Mouse (Mus musculus) adrenal gland, postnatal 25 days (tissue): ENCODE measurements around the gene Ndufa6. TPM values are rescaled to one million over a fixed set of nuclear protein-coding genes. Genes with fewer than 3 reads are reported as not detected.
"Not testable (repeated sequence)": the region's sequence is repeated elsewhere in the genome, so short reads cannot be mapped to it uniquely, and the experiment has no call there.

Experiments
- DNase-seq: peaks from one replicate; pipeline ENCODE4 v3.0.0; 2021; ENCODE audit warnings: mixed read lengths
- total RNA-seq: library from RNA; stranded (reverse); gene quantifications from 2 replicates; pipeline ENCODE4 v1.2.3, GENCODE M21; 2021

The Ndufa6 gene
- total RNA-seq, 1 experiment from 2014 or later: 557 TPM

DNA sequence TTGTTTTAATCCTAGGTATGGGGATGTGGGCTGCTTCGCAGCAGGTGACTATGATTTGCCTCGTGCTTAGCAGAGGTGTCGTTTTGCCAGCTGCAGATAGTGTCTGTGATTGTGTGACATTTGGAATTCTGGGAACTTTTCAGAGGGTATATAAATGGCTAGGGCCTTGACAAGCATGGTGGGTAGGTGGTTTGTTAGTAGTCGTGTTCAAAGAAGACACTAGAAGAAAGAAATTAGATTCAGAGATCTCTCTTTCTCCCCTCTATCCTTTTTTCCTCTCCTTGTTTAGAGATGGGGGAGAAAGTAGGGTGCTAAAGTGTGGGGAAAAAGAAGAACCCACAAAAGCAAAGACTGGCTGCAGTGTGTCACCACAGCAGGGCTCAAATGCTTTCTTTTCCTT is 14.0 kb upstream of the Ndufa6 start:
- DNase-seq: no peak

- not testable (repeated sequence) for DNase-seq
Observed at GRCm38 (mm10) chr15:82364561-82364960, 10.4 kb upstream of the Ndufa6 start.

DNA sequence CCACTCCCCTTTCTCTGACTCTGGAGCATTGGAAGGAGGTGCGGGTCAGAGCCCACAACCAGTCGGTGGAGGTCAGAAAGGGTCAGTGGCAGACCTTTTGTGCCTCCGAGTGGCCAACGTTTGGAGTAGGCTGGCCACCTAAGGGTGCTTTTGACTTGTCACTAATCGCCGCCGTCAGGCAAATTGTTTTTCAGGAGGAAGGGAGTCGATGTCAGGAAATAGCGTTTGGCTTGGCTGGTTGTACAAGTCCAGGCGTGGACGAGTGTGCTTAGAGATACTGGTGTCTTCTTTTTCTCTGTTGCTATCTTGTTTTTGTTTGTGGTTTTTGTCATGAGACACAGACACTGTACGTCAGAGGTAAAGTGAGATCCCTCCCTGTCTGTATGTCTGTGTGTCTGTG is 9.7 kb upstream of the Ndufa6 start:
- not testable (repeated sequence) for DNase-seq

DNA sequence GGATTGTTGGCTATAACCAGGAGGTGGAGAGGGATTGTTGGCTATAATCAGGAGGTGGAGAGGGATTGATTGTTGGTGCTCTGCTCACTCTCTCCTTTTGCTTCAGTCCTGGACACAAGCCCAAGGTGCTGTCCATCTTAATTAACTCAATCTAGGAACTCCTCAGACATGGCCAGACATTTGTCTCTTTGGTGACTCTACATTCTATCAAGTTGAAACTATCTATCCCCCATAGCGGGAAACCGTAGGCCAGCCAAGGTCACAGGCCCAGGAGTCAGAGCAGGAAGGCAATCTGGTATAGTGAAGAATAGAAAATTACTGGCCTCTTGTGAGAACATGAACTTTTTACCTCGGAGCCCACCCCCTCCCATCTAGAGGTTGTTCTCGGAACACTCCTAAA is 8.1 kb upstream of the Ndufa6 start:
- no peak for DNase-seq

GRCm38 (mm10) chr15:82361459-82362018 is 7.4 kb upstream of the Ndufa6 start:
- no peak for DNase-seq

DNA sequence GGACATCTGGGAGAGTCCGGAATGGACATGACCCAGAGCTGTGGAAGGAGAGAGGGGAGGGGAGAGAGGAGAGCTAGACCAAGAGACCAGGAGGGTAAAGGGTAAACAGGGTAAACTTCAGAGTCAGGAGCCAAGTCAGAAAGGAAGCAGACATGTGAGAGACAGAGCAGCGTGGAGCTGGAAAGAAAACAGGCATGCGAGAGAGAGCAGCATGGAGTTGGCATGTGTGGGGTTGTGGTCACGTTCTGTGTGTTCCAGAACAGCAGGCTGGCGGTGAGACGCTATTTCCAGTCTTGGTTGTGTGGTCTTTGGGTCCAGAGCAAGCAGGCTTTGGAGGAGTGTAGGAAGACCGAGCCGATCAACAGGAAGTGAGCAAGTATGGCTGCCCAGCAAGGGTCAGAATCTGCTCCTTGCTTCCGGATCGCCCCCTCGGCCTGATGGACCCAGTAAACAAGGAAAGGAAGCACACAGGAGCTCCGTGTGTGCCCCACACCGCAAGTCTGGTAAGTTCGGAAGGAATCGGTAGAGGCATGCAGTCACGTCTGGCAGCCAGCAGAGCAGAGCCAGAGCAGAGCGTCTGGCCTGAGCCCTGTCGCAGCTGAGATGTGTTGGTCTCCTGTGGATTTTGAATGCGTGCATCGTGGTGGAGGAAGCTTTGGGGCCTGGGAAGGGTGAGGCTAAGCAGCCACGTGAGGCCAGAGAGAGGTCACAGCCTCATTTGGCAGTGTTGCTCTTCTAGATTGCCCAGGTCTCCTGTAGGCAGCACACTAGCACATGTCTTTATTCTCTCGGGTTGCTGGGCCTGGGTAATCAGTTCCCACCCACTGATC is 4.5 kb upstream of the Ndufa6 start:
- no peak for DNase-seq

DNA sequence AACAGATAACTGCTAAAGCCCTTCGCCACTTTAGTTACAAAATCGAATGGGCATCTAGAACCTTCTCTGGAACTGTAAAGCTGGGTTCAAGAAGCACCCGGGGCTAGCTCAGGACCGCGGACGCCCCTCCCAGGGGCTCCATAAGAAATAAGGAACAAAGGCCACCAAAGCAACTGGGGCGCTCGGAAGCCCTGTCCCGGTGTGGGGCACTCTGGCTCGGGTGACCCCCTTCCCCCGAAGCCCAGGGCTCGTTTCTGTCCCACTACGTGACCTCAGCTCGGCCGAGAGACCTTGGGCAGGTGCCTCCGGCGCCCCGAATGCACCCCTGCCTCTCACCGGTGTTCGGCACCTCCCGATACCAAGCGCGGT is 393 bp downstream of the Ndufa6 start:
- DNase-seq: no peak

DNA sequence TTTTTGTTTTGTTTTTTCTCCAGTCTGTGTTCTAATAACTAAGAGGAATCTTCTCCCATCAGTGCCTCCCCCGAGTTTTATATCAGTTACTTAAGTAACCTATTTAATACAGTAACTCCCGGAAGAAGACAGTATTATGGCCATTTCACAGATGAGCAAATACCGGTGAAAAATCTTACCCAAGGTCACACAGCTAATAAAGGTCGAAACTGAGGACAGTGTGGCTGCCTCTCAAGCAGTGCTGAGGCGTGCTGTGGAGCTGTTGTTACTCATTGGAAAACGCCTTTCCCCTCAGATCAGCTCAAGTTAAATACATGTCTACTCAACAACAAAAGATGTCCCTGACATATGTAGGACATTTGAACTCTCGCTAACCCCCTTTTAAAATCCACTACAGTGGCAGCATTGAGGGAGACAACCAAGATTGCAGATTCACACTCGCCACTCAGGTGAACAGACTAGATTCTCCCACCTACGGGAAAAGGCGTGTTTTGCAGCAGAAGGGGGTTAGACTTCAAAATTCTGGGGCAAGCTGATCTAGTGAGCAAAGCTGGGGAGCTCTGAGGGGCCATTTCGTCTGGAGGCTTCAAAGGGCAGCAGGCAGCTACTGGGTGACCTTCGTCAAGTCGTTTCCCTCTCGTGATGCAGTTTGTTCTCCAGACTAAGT is 911 bp downstream of the Ndufa6 start:
- no peak for DNase-seq

DNA sequence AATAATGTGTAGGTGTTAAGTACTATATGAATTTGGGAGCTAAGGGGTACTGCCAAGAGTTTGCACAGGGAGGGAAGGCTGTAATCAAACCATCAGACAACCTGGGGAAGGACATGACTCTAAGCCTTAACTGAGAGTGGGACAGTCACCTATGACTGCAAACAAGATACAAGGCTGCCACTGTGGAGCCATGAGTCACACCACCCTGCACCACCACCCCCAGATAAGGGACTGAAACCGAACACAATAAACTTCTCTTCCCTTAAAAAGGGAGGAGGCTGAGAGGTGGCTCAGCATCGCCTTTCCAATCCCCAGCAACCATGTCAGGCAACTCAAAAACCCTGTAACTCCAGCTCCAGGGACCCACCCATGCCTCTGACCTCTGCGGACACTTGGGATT is 2.6 kb downstream of the Ndufa6 start:
- no peak for DNase-seq

DNA sequence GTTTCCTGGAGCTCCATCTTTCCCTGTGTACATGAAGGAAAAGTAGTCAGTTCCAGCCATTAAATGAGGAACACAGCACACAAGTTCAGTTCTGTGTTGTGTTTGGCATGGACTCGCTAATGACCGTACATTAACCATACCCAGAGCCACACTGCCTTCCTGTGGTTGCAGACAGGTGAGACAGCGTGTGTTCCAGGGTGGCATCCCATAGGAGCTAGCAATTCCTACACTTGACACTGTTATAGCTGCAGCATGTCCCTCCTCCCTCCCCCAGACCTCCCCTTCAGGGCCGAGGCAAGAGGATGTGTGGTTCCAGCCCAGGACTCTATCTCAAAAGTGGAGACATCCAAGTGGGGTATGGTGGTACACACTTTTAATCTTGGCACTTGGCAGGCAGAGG is 3.8 kb downstream of the Ndufa6 start:
- DNase-seq: no peak

DNA sequence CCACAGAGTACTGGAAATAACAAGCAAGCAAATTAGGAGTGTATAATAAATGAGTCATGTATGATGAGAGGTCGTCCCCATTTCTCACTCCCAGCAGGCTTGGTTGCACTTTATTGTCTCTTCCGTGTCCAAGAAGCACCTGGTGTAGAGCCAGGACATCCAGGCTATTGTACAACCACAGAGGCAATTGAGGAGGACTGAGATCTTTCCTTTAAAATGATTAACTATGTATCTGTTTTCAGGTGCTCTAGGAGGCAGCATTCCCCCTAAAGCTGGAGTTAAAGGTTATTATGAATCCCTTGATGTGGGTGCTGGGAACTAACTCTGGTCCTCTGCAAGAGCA is 5.2 kb downstream of the Ndufa6 start:
- no peak for DNase-seq

DNA sequence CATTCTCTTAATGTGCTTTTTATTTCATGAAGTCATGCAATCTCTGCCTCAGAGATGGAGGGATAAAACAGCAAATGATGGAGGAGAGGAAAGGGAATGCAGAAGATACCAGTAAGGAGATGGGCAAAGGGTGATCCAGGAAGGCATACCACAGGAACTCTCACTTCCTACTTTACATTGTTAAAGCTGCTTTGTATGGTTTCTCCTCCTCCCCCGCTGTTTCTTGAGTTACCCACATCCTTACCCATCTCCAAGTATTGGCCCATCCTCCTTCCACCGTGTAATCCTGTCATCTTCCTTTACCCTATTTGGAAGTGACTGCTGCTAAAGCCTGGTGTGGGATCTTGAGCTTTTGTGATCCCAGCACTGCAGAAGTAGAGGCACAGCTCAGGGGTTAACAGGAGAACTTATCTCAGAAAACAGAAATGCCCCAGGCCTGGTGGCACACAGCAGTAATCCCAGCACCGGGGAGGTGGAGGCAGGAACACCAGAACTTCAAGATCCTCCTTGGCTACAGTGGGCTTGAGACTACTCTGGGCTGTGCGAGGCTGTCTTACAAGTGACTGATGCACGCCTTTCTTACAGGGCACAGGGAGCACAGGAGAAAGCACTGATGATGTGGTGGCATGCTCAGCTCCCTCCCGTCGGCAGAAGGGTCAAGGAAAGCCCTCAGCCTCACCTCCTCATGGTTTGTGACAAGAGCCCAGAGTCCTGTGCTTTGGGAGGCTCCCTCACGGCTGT is 5.7 kb downstream of the Ndufa6 start:
- no peak for DNase-seq

DNA sequence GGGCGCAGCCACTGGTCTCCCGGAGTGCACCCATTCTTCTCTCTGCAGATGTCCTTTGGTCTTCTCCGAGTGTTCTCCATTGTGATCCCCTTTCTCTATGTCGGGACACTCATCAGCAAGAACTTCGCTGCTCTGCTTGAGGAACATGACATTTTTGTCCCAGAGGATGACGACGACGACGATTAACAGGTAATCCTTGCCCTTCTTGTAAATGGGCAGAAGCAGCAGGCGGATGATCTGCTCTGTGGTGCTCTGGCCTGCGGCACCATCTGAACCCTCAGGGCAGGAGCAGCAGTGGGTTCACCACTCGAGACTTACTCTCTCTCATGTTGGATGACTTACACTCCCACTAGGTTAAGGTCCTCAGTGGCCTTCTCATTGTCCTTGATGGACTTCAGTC is 6.3 kb downstream of the Ndufa6 start:
- DNase-seq: no peak

DNA sequence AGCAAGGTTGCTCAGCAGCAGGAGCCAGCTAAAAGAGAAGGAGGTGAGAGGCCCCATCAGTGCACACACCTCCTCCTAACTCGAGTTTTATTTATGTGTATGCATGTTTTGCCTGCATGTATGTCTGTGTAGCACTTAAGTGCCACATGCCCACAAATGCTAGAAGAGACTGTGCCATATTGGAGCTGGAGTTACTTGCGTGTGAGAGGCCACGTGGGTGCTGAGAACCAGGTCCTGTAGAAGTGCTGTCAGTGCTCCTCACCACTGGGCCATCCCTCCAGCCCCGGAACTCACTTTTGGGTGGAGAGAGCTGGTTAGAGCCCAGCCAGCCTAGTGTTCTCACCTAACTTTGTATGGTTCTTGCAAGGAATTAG is 6.8 kb downstream of the Ndufa6 start:
- DNase-seq: no peak

- DNase-seq: no peak
Observed at GRCm38 (mm10) chr15:82346580-82347302, 7.4 kb downstream of the Ndufa6 start.

DNA sequence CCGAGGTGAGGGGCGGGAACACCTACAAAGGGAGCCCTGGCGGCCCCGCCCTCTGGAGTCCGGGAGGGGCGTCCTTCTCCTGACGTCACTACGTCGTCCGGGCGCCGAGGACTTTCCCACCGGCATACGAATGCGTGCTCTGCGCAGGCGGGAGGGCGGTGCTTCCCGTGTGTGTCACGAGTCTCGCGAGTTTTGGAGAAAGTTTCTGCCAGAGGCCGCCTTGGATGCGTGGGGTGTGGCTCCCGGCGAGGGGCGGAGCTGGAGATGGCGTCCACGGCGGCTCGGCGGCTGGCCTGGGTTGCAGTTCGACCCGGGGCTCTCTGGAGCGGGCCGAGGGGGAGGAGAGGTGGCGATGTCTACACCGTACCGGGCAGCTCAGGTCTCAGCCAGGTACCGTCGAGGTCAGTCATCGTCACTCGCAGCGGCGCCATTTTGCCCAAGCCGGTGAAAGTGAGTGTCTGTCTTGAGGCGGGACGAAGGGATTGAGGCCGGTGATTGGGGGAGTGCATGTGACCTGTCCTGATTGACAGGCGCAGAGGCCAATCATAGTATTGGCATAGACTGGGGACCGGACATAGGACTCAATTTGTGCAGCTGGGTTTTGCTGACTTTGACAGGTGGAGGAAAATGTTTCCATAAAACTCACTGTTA is 8.2 kb downstream of the Ndufa6 start:
- DNase-seq: peak; percentile 95

GRCm38 (mm10) chr15:82344971-82345370 is 9.2 kb downstream of the Ndufa6 start:
- DNase-seq: no peak

DNA sequence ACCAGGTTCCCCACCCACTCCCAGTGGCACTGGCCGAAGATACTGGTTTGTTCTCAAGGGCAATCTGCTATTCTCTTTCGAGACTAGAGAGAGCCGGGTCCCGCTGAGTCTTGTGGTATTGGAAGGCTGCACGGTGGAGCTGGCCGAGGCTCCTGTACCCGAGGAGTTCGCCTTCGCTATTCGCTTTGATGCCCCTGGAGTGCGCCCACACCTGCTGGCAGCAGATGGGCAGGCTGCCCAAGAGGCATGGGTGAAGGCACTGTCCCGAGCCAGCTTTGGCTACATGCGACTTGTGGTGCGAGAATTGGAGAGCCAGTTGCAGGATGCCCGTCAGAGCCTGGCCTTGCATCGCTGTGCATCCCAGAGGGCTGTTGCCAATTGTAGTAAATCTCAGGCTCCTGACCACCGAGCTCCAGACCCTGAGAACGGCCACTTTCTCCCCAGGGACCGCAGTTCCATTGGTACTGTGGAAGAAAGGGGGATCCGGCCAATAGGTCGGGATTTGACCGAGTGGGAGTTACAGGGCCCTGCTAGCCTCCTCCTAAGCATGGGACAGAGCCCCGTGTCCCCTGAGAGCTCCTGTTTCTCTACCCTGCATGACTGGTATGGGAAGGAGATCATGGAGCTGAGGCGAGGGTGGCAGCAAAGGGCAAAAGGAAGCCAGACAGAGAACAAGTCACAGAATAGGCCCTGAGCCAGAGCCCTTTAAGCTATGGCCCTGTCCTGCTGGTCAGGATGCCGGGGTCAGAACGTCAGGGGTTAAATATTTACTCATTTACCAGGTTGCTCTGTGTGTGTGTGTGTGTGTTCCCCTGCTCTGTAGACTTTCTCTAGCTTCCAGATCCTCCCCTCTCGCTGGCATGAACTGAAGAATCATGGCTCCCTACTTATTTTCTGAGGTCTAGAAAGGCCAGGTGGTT is 10.5 kb downstream of the Ndufa6 start:
- DNase-seq: no peak

DNA sequence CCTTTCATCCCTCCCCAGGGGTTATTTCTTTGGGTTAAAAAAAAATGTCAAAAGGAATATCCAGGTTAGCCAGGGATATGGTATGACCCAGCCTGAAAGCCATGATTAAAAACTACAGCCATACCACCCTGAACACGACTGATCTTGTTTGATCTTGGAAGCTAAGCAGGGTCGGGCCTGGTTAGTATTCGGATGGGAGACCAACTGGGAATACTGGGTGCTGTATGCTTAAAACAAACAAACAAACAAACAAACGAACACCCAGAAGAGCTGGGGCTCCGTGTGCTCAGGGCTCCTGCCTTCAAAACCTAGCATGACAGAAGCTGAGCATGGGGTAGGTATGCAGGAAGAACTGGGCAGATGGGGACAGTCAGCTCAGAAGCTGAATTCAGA is 11.6 kb downstream of the Ndufa6 start:
- no peak for DNase-seq

- no peak for DNase-seq
Observed at GRCm38 (mm10) chr15:82341675-82342542, 12.2 kb downstream of the Ndufa6 start.
